Mouse (Mus musculus) 416B (cell line): Measurements from ENCODE around the gene Shkbp1.

Experiments
- DNase-seq: peaks from one replicate; pipeline ENCODE4 v3.0.0; 2011; ENCODE audit warnings: low read depth

Shkbp1 gene

DNA sequence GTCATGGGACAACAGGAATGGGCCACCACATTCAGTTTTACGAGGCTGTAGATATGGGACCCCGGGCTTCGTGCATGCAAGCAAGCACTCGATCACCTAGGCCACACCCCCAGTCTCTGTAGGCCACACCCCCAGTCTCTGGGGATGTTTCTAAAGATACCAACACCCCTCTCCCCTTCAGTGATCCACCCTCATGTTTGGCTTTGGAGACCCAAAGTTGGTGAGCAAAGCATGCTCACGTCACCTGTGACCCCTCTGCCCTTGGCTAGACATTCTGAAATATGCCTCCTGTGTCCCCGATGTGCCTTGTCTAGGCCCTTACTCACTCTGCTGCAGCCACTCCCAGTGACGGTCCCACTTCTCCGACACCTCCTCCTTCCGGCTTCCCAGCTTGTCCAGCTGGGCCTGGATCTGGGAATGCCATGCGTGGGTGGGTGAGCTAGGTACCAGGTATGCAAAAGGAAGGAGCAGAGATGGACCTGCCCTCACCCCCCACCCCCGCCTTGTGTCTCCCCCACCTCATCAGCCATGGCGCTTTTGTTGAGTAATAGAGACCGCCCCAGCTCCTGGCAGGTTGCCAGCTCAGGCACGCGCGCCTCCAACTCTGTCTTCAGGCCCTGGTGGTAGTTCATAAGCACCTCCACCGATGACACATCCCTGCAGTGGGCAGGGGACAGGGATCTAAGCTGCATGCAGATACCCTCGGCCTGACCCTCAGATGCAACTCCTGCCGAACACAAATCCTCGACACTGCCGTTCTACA, 10.4 kb upstream of the Shkbp1 start:
- DNase-seq, result no peak

DNA sequence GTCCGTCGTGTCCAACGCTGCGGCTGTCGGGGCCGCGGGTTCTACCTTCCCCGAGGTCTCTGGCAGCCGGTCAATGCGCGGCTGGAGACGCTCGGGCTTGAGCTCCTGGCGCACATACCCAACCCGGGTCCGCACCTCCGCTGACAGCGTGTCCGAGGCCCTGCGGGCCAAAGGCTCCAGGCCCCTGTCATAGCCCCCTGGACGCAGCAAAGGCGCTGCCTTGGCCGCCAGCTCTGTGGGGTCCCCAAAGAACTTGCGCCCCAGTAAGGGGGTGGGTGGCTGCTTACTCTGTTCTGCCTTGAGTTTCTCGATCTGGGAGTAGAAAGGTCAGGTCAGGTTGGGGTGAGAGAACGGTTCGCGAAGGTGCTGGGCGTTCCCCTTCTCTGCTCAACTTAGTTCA, 8.6 kb upstream of the Shkbp1 start:
- no peak for DNase-seq

DNA sequence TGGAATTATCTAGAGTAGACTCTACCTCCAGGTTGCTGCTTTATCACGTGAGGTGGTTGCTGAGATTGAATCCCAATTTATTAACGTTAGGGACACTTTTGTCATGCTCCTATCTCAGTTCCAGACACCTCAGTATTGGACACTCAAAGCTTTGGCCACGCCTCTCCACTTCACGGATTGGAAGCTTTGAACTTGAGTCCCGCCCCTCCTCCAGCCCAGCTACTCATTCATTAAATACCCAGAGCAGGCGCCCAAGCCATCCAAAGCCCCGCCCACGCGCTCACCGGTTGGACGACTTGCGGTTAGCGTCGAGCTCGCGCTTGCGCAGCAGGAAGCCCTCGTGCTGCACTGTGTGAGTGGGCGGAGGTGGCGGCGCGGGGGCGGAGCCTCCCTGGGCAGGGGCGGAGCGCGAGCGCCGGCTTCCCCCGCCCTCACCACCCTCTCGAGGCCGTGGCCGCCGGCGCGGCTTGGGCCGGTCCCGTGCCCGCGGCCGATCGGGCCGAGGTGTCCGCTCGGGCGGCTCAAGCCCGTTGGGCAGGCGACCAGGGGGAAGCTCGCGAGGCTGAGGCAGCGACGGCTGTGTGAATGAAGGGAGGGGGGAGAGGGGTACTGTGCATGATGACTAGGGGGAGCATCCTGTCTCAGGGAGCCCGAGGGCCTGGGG, 5.6 kb upstream of the Shkbp1 start:
- DNase-seq, result peak; percentile 100

DNA sequence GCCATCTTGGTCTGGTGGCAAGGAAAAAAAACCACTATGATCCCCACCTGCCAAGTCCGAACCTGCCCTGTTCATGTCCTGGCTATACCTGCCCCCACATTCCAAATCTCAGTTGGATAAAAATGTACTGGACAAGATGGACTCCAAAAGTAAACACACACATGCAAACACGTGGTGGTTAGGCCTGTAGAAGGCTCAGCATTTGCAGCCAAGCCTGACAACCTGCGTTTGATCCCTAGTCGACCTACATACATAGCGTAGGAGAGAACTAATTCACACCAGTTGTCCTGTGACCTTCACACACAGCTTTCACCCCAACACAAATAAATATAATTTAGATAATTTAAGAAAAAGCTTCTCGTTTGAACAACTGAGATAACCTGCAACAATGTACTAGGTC, 4.9 kb upstream of the Shkbp1 start:
- no peak for DNase-seq

DNA sequence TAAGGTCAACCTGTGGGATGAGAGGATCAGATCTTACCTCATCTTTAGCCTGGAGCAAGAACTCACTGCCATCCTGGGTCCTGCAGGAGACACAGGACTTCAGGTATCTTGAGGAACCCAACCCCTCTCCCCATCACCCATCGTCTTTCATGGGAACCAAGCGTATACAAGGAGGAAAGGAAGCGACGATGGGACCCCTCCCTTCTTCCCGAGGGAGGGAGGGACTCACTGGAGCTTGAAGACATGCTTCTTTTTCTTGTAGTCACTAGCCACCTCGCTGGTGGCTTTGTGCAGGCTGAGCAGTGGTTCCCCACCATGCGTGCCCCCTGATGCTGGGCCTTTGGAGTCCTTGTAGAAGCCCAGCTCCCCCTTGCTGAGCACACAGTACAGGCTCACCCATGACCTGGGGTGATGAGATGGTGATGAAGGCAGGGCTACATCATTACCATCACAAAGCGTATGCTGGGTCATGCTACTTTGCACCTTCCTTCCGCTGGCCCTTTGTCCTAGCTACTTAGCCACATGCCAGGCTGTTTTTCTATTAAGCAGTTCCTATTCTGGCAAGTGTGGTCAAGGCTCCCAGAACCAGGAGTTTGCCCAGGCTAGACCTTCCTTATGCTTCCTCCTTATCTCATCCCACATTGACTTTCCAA, 4.0 kb upstream of the Shkbp1 start:
- DNase-seq, result no peak

DNA sequence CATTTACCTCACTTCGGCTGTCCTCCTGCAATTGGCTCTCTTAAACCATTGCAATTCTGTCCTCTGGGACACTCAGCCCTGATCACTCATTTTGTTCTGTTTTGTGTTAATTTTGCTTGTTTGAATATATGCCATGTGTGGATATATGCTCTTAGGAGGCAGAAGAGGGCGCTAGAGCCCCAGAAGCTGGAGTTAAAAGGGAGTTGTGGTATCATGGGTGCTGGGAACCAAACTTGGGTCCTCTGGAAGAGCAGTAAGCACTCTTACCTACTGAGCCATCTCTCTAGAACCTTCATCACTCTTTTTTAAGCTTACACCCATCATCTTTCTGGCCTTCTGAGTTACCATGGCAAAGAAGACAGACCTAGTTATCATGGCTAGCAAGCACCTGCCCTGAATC, 3.3 kb upstream of the Shkbp1 start:
- DNase-seq, result no peak

DNA sequence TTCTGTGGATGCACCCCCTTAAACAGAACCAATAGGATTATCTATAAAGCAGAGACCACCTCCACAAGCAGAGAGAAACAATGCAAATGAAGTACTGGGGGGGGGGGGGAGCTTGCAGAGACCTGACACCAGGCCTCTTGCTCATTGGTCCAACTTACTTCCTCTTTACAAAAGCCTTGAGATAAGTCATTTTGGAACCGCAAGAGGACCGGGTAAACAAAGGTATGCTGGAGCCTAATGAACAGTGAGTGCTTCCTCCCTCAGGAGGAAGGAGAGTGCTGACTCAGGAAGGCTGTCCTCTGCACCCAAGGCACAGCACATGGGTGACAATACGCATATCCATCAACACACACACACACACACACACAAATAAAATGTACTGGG, 1.8 kb upstream of the Shkbp1 start:
- DNase-seq, result peak; percentile 96

DNA sequence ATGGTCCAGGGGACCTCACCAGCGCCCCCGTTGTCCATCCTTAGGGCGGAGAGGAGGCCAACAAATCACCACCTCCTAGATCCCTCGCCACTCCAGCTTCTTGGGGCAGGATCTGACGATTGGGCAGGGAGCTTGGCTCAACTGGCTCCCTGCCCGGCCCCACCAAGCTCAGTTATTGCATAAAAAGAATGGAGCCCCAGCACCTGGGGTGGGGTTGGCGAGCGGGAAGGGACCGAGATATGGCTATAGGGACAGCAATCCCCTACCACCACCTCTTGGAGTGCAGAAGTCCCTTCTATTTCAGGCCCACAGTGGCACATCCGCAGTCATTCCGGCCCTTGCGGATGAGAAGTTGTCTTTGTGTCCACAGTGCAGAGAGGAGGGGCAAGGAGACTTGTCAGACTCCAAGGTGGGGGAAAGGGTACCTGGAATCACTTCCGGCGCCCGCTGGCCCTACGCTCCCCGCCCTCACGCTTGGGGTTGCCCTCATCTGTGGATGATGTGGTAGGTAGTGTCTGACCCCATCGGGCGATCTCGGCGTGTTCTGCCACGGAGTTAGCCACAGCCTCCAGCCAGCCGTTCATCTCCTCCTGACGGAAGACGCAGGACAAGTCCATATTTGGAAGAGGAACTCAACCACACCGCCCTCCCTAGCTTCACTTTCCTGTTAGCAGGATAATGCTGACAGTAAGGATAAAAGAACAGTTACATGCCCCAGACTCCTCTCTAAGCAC, 1.2 kb upstream of the Shkbp1 start, which contains the start of gene Gm20479:
Gm20479 (minus strand) TSS at position 559 of the 734 bp plus-strand sequence.
- DNase-seq, result peak; percentile 95

DNA sequence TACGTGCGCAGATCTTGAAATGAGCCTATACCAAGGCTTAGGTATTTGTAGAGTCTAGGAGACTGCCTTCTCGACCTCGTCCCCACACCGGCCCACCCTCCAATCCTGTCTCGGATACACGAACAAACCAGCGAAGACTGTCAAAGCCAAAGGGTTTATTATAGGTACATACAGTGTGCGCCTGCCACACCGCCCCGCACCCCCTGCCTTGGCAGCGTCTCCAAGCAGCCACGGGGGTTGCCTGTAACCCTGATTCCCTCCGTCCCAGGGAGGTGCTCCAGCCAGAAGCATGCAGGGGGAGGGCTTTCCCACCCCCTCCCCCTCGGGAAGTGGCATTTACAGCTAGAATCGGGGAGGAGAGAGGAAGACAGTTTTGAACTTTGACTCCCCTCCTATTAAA, 429 bp upstream of the Shkbp1 start:
- peak; percentile 87 for DNase-seq

DNA sequence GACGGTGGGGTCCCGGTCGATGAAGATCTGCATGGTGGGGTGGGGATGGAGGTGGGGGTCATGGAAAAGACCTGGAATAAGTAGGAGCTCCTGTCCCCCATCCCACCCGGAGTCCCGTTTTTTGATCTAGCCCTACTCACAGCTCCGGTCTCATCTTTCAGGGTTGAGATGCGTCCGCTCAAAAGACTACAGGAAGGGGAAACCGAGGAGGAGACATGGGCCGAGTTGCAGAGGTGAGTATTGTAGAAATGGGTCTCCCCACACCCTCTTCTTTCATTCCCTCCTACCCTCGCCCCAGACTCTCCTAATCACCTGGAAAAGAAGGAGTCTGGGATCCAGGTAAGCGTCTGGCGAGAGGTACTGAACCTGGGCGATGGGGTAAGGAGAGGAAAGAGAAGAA, 558 bp downstream of the Shkbp1 start:
- DNase-seq, result peak; percentile 22

DNA sequence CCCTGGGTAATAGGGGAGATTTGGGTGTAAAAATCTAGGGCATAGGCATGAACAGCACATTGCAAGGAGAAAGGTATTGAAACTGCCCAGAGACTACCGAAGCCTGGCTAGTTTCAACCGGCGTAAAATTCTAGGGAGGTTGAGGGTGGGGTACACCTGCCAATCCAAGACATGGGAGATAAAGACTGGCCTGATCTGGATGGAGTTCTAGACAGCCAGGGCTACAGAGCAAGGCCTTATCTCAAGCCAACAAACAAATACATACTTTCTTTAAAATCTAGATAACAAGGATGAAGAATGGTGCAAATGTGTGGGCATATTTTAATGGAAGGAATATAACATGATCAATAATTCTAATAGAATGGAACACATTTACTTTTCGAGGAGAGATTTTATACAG, 1.0 kb downstream of the Shkbp1 start:
- no peak for DNase-seq

DNA sequence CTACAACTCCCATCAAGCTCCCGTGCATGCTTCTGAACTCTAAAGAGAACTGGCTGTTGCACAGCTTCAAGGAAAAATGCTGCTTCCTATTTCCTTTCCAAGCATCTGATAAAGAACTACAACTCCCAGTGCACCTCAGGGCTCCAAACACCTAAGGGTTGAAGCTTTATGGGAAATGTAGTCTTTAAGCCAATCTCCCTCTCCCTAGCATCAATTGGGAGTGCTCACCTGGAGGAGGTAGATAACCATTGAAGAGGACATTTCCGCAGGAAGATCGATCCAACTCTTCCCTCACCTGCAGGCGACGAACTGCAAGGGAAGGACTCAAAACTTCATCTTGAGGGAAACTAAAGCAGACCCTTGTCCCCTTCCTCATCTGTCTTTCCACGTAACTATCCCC, 1.7 kb downstream of the Shkbp1 start:
- DNase-seq, result peak; percentile 50

DNA sequence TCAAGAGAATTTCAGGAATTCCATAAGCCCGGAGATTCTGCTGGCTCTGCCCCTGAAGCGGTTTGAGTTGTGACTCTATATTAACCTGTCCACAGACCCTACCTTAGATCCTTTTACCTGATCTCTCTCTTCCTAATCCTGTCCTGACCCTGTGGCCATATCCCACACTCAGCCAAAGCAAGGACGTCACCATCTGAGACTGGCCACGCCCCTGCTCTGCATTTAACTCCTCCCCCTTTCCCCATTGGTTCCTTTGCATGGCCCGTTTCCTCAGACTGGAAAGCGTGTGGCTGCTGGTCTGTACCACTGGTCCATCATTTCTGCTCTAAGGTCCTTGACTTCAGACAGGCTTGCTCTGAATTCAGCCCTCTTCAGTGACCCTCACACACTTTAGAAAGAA, 10.4 kb downstream of the Shkbp1 start:
- DNase-seq, result peak; percentile 23

DNA sequence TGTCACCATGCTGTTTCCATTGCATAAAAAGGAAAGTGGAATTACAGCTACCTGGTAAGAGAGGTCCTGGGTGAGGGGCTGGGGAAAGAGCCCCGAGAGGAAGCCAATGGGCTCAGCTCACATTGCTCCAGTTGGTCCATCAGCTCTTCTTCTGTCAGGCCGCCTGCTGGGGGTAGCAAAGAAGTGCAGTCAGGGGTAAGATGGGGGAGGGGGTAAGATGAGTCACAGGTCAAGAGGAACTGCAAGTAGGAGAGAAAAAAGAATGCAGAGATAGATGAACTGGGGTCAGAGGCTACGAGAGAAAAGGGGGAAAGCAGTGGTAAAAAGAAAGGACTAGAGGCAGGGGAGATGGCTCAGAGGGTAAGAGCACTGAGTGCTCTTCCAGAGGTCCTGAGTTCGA, 13.2 kb downstream of the Shkbp1 start:
- DNase-seq, result peak; percentile 84

DNA sequence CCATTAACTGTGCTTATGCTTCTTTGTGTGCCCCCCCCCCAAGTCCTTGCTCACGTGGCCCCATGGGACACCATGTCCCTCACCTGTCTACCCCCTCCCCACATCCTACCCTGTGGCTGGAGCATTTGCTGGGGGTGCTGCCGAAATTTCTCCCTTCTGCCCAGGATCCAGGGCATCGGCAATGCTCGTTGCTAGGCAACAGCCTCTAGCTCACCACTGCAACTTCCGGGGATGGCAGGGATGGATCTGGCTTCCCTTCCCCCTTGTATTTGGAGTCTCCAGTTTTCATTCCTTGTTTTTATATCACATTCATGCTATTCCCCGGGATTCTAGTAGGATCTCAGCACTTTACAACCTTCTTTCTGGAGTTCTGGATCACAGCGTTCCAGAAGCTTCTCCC, 16.3 kb downstream of the Shkbp1 start:
- DNase-seq, result no peak

DNA sequence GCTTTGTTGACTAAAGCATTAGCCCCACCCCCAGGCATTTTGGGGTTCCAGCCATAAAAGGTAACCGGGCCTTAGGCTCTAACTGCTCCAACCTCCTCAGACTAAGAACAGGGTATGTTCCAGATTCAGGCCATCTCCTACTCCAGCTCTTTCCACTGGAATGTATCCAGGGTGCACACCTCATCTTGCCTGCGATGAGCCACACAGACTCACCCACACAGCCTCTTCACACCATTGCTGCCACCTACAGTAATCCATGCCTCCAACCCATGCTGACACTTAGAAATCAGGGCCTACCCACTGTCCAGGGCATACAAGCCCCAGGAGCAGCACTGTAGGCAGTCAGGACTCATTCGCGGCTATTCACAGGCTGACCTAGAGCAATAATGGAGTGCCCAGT, 16.7 kb downstream of the Shkbp1 start:
- no peak for DNase-seq

DNA sequence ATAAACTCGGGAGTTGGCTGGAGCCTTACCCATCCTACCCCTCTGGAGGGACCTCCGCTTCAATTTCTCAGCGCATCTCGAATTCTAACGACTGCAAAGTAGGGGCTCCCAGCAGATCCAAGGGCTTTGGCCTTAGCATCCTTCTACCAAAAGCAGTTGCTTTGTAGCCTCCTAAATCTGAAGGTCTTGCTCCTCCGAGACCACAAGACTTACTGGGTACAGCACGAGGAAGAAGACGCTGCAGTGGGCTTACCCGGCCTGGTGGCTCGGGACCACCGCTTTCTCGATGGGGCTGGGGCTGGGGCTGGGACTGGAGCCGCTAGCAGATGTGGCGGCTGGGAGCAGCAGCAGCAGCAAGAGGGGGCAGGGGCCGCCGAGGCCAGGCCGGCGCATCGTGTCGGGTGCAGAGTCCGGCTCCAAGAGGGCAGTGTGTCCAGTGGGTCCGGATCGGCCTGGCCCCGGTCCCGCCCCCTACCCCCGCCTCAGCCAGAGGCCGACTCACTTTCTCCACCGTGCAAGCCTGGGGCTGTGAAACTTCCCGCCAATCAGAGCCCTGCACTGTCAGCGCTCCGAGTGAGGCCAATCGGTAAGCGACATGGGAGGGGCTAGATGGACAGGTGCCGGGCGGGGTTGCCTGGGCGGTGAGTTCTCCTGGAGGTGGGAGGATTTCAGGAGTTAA, 18.5 kb downstream of the Shkbp1 start, which contains the start of gene Ltbp4:
Ltbp4 (minus strand) TSS at position 518 of the 679 bp plus-strand sequence.
- DNase-seq, result no peak

DNA sequence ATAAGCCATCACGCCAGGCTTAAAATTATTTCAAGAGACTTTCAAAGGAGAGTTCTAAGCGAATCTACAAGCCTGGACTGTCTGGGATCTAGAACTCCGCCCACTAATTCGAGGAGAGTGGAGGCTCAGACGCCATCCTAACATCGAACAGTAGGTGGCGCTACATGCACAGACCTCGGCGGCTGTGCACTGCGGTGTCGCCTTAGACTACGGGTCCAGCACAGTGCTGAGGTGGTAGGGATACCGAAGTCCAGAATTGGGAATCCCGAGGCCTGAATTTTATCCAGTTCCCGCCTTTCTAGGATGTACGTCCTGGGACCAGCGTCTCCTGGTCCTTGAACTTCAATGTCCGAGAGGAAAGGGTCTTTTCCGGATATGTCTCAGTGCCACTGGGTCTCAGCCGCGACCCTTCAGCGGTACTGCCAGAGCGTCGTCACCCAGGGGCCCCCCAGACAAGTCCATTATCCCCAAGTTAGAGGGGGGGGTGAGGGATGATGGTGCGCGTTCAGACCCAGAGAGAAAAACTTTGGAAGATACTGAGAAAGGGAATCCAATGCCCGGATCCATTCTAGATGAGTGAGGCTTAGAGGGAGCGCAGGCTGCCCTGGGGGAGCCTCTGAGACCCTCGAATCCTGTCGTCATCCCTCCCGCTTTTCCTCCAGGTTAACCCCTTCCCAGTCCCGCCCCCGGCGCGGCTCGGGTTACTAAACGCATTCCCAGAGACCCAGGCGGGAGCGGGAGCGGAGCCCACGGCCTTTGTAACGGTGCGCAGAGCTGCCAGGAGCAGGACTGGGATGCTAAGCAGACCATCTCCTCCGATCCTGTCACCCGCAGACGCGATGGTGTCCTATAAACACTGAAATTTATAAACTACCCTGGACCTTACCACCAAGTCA, 19.6 kb downstream of the Shkbp1 start:
- DNase-seq, result peak; percentile 80

DNA sequence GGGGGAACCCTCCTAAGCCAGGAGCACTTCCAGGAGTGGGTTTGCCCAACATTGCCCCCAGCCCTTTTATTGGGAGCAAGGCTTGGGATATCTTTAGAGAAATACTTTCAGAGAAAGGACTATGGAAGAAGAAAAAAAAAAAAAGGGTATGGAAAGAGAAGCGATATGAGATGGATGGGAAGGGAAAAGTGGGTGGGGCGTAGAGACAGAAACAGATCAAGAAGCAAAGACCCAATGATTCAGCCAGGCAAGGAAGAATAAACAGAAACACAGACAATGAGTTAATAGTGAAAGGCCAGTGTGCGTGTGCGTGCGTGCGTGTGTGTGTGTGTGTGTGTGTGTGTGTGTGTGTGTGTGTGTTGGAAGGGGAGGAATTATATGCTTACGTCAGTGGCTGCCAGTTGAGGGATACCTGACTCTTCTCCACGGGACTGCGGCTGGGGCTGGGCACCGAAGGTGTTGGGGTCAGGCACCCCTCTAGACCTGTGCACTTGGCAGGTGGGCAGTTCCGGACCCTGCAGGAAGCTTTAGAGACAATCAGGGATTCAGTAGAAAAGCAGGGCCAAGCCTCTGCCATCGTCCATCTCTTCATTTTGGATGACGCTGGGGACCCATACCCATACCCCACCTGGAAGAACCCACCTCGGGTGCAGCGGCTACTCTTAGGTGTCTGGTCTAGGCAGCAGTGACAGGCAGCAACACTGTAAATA, 20.7 kb downstream of the Shkbp1 start:
- no peak for DNase-seq

DNA sequence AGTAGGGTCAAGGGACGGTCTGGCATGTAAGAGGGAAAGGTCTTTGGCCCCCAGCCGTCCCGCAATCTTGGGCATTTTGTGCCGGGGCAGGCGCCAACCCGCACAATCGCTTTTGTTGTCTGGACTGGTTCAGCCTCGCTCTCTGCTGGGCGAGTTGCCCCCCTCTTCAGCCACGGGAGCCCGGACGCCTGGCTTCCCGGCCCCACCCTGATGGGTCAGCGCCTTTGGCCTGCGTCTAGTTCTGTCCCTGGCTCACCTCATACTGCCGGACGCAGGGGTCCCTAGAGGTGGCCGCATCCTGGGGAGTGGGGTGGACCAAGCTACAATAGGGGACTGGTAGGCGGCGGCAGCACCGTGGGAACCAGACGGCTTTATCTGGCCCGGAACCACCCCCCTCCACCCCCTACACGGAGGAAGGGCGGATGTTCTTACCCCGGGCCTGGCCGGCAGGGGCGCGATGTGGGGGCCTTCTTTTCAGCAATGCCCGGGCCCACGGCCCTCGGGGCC, 21.4 kb downstream of the Shkbp1 start:
- no peak for DNase-seq
